Mouse (Mus musculus) embryo, embryonic 11.5 days (tissue): Measurements from ENCODE around the gene Pgghg.

Experiments used
- DNase-seq: peaks from one replicate; pipeline ENCODE4 v3.0.0-alpha.2; 2012; ENCODE audit warnings: low read depth, low spot score

The Pgghg gene

GRCm38 (mm10) chr7:140923070-140923775 is 18.0 kb upstream of the Pgghg start:
- DNase-seq: no peak

DNA sequence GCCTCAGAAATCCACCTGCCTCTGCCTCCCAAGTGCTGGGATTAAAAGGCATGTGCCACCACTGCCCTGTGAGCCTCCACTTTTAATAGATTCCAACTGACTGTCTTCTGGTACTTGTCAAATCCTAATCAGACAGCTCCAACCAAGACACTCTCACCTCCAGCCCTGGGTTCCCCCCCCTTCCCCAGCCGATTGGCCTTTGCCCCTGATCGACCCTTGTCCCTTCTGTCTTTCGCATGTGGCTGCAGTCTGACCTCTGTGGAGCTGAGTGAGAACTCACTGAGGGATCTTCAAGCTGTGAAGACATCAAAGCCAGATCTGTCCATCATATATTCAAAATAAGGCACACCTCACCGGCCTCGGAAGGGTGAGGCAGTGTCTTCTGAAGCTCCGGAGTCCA is 14.0 kb upstream of the Pgghg start:
- no peak for DNase-seq

GRCm38 (mm10) chr7:140938436-140938835 is 2.8 kb upstream of the Pgghg start:
- no peak for DNase-seq

- DNase-seq: no peak
Measured at GRCm38 (mm10) chr7:140938896-140939295, 2.3 kb upstream of the Pgghg start.

DNA sequence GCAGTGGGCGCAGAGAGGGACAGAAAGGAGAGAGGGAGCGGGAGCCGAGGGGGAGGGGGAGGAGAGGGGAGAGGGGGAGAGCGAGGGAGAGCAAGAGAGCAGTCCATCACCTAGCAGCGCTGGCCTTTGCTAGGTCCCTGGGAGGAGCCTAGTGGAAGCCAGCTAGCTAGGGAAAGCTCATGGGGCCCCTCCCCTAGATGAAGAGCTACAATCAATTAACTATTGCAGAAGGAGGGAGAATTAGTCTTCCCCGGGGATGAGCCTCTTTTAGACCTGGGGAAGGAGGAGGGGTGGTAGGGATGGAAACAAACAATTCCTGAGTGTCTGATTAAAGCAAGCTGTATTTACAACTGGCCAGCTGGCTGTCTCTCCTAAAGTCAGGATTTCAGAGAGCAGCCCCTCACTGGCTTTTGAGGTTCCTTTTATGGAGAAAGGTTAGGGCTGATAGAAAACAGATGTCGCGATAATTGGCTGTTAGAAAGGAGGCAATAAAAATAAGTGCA is 1.5 kb upstream of the Pgghg start:
- DNase-seq: peak; percentile 46

- no peak for DNase-seq
Measured at GRCm38 (mm10) chr7:140942341-140942740, 1.1 kb downstream of the Pgghg start.

DNA sequence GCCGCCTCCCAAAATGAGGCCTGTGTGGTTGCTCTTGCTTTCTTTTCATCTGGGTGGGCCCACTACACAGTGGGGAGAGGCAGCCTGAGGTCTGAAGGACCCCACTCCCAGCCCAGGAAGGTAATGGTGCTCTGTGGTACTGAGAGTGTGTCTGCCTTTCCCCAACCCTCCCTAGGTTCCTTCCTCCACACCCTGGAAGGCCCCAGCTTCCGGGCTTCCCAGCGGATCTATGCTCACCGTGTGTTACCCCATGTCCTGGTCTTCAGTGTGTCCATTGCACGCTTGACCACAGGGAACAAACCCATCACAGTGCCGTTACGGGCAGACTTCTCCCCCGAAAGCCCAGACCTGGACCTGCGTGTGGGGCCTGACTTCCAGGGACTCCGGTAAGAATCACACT is 1.6 kb downstream of the Pgghg start:
- no peak for DNase-seq

GRCm38 (mm10) chr7:140943356-140943755 is 2.2 kb downstream of the Pgghg start:
- no peak for DNase-seq

GRCm38 (mm10) chr7:140944236-140944635 is 3.0 kb downstream of the Pgghg start:
- DNase-seq: no peak

- DNase-seq: no peak
Measured at GRCm38 (mm10) chr7:140945247-140945646, 4.1 kb downstream of the Pgghg start.

- DNase-seq: no peak
Measured at GRCm38 (mm10) chr7:140946311-140946710, 5.1 kb downstream of the Pgghg start.

DNA sequence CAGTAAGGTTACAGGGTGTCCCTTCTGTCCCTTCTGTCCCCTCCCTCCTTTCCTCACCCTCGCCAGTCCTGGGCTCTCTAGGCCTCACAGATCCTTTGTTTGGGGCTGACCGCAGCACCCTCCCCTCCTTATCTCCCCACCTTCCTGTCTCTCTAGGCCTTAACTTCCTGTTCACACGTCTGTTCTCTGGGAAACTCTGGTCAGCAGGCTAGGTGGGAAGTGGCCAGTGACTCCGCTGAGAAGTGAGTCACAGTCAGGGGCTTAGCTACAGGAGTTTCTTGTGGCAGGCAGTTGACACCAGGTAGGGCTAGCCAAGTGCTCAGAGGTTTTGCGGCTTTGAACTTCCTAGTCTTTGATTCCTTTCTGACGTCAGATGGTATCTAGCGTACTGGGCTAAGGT is 5.8 kb downstream of the Pgghg start:
- no peak for DNase-seq

GRCm38 (mm10) chr7:140948161-140948560 is 7.0 kb downstream of the Pgghg start:
- DNase-seq: no peak

DNA sequence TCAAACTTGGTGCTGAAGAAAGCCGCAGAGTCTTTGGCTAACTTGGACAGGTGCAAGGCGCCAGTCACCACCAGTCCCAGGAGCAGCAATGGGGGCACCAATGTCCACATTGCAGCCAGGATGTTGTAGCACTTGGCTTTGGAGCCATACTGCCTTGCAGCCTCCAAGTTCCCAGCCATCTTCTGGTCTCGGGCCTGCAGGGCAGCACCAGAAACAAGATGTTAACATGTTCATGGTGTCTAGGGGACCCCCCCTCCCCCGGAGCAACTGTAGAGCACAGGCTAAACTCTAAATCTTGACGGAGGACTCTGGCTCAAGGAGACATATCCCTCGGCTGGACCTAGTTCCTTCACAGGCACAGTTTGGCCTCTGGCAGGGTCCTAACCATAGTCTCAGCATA is 8.1 kb downstream of the Pgghg start:
- no peak for DNase-seq

DNA sequence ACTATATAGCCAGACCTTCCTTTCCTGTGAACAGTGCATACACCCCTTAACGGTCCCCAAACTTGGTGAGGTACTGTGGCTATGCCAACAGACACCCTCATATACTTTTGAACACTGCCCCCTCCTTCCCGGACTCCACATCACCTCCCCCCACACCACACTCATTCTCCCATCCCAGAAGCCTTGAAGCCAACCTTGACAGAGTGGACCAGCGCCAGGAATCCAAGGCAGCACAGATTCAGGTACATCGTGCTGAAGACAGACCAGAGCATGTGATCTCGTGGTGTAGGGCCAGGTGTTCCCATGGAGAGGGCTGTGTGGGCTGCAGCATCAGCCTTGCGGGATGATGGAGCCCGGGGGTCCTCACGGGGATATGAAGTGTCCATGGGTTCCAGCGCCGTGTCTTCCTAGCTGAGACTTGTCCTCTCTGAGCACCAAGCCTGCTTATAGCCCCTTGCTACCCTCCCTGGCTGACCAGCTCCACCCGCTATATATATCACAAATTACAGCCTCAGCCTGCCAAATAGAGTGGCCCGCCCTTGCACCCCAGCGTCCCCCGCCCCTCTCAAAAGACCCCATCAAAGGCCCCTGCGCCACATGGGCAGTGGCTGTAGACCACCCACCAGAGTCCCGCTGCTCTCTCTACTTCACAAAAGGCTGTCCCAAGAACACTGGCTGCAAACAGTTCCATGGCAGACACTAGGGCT is 8.8 kb downstream of the Pgghg start, which contains the start of gene Ifitm5:
Ifitm5 (minus strand) TSS at position 468 of the 707 bp plus-strand sequence.
- no peak for DNase-seq

- no peak for DNase-seq
Measured at GRCm38 (mm10) chr7:140951051-140951450, 9.9 kb downstream of the Pgghg start.

- no peak for DNase-seq
Measured at GRCm38 (mm10) chr7:140951765-140952164, 10.6 kb downstream of the Pgghg start.

- DNase-seq: no peak
Measured at GRCm38 (mm10) chr7:140952441-140952840, 11.2 kb downstream of the Pgghg start.

GRCm38 (mm10) chr7:140953133-140953532 is 11.9 kb downstream of the Pgghg start:
- DNase-seq: no peak

- DNase-seq: no peak
Measured at GRCm38 (mm10) chr7:140953800-140954732, 12.9 kb downstream of the Pgghg start.

GRCm38 (mm10) chr7:140954733-140955071 is 13.5 kb downstream of the Pgghg start:
- DNase-seq: no peak

DNA sequence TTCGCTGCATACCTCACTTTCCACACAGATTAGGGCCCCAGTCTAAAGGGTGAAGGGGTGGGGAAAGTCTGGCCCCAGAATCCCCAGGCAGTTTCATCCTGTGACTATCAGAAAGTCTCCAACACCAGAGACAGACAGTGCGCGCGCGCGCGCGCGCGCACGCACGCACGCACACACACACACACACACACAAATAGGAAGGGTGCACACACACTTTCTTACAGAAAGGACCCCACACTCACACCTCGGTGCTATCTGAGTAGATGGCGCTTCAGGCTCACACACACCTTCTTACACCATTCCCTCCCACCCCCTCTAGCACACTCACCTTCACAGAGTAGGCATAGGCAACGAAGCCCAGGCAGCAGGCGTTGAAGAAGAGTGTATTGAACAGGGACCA is 14.2 kb downstream of the Pgghg start:
- DNase-seq: no peak
